Mouse (Mus musculus): Measurements from ENCODE around the gene Paxip1. TPM values are rescaled to one million over a fixed set of nuclear protein-coding genes. Genes with fewer than 3 reads are reported as not detected.

The Paxip1 gene
- 10 to 100 TPM; 11.5 to 12.7 TPM for total RNA-seq (2021)
- long read RNA-seq, experiment 1, full-length matches to known transcripts = 13 of 19 reads
- long read RNA-seq, experiment 1, partial matches to known transcripts = 4 of 19 reads
- long read RNA-seq, experiment 1, other reads (novel, unspliced or antisense) = 2 of 19 reads
- long read RNA-seq, experiment 2, full-length matches to known transcripts = 8 of 12 reads
- long read RNA-seq, experiment 2, partial matches to known transcripts = 1 of 12 reads
- long read RNA-seq, experiment 2, other reads (novel, unspliced or antisense) = 3 of 12 reads

DNA sequence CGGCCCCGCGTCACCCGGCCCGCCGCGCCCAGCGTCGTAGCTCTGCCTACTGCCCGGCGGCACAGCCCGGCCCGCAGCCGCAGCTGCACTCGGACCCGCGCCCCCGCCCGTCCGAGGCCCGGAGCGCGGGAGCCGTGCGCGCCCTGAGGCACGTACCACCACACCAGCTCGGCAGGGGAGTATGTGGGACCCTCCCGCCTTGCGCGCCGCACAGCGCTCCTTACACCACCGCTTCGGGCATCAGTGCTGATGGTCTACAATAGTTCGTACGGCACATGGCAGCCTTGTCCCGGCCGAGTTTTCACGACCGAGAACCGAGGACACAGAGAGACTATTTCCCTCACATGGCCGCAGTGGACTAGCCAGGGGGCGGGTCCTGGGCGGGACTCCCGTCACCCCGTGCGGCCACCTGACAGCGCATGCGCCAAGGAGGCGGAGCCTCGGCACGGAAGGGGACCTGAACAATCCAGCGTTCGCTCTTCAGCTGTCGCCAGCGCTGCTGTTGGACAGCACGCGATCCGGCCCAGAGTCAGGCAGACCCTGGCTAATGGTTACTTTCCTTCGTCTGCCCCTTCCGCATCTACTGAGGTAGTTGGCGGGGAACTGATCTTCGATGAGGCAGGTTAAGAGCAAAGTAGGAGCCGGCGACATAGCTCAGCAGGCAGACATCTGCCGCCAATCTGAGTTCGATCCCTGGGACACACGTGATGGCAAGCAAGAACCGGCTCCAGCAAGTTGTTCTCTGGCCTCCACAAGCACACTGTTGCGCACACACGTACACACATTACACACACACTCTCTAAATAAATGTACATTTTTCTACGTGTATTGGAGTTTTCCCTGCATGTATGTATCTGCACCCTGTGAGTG, at the start of gene Paxip1:
TSS of gene Paxip1 (minus strand) at position 389 of the 870 bp plus-strand sequence.
- intact Hi-C loops (cut with DNase I) = loop anchor here (2.0 kb wide), 1 partner anchor 281 kb away; no protein-coding TSS in a partner anchor
- peak; percentile 98 for DNase-seq
- peak within 1 kb of the TSS; percentile 78 for H3K4me3 ChIP-seq
- no peak for TF ChIP-seq CTCF (IDR thresholded peaks at IDR 0.05)
- H3K27ac ChIP-seq = peak within 1 kb of the TSS; percentile 100

DNA sequence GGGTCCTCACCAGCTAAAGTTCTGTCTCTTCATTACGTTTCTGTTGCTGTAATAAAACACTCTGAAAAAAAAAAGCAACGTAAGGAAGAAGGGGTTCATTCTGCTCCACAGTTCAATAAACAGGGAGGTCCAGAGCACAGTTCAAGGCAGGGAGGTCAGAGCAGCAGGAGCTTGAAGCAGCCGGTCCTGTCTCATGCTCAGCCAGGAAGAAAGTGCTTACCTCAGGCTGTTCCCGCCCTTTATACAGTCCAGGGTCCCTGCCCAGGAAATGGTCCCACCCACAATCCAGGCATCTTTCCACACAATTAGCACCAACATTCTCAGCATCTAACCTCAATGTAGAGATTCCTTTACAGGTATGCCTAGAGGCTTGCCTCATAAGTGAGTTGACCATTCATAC, 46.6 kb upstream of the Paxip1 start:
- TF ChIP-seq CTCF (IDR thresholded peaks at IDR 0.05) = no peak
- no peak for DNase-seq
- no peak overlapping the region for H3K4me3 ChIP-seq
- H3K27ac ChIP-seq = no peak overlapping the region
- intact Hi-C loops (cut with DNase I) = no loop called here

DNA sequence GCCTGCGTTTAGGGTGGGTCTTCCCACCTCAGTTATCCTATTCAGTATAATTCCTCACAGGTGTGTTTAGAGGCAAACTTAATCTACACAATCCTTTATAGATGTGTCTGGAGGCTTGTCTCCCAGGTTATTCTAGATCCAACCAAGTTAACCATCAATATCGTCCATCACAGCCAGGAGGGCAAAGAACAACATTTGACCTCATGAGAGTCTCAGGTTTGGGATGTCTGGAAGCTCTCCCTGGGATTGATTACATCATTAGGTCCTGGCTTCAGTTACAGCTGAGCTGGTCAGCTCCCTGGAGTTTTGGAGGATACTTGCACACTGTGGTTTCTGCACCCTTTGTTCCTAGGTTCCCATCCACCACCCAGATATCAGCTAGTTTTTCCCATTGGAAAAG, 43.6 kb upstream of the Paxip1 start:
- no peak overlapping the region for H3K27ac ChIP-seq
- TF ChIP-seq CTCF (IDR thresholded peaks at IDR 0.05) = no peak
- no peak overlapping the region for H3K4me3 ChIP-seq
- no peak for DNase-seq
- intact Hi-C loops (cut with DNase I) = no loop called here

DNA sequence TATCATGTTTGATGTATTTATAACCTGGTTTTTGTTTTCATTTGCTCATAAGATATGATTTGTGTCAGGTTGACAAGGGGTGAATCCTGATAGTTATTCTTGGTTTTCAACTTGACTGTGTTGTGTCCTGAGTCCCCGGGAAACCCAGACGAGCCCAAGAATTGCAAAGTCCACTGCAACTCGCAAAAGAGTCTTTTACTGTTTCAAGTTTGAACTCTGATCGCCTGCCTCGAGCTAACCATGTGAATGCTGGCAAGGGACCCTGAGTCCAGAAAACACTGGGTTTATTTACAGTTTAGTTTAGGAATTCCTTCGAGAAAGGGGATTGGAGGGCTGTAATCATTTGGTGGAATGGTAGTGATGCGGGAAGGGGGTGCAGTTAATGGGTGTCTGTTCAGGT, 36.5 kb upstream of the Paxip1 start:
- intact Hi-C loops (cut with DNase I) = no loop called here
- DNase-seq = no peak
- H3K4me3 ChIP-seq = no peak overlapping the region
- TF ChIP-seq CTCF (IDR thresholded peaks at IDR 0.05) = no peak
- H3K27ac ChIP-seq = no peak overlapping the region

DNA sequence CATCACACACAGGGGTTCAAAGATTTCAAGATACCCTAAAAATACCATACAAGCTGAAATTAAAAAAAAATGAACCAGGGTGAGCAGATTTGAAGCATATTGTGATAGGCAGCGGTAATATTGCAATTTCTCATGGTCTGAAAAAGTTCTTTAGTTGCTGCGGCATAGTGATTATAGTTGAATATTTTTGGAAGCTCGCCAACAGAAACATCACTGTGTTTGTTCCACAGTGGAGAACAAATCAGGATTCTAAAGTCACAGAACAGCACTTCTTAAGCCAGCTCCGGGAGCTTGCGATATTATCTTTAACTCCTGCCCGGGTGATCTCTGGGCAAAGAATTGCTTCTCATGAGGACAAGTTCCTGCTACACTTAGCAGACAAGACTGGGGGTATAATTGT, 29.7 kb upstream of the Paxip1 start:
- intact Hi-C loops (cut with DNase I) = no loop called here
- DNase-seq = no peak
- no peak for TF ChIP-seq CTCF (IDR thresholded peaks at IDR 0.05)
- no peak overlapping the region for H3K27ac ChIP-seq
- H3K4me3 ChIP-seq = no peak overlapping the region

DNA sequence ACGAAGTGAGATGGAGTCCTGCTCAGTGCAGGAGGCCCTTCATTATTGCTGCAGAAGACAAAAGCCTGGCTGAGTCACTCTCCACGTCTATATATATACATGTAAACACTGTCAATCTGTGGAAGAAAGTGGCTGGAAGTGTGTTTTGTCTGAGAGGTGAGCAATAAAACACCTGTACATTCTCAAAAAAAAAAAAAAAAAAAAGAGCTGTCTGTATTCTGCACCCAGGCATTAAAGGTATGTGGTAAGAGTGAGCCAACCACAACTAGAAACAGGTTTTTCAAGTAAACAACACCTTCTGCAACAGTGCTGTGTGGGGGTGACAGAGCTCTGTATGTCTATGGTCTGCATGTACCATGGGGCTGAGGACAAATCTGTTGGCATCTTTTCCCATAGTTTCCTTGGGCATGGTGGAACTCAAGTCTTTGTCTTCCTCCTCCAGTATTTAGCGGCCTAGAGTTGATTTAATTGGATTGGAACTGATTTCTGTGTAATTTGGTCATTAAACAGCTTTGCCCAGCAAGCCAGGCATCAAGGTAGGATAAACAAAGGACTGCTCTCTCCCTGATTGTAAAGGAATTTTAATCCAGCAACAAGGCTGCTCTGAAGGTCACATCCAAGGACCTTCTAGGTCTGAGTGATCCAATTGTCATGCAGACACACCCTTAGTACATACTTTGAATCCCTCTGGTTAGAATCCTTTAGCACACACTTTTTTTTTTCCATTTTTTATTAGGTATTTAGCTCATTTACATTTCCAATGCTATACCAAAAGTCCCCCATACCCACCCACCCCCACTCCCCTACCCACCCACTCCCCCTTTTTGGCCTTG, 27.6 kb upstream of the Paxip1 start:
- TF ChIP-seq CTCF (IDR thresholded peaks at IDR 0.05) = no peak
- H3K27ac ChIP-seq = no peak overlapping the region
- intact Hi-C loops (cut with DNase I) = no loop called here
- DNase-seq = no peak
- H3K4me3 ChIP-seq = no peak overlapping the region

DNA sequence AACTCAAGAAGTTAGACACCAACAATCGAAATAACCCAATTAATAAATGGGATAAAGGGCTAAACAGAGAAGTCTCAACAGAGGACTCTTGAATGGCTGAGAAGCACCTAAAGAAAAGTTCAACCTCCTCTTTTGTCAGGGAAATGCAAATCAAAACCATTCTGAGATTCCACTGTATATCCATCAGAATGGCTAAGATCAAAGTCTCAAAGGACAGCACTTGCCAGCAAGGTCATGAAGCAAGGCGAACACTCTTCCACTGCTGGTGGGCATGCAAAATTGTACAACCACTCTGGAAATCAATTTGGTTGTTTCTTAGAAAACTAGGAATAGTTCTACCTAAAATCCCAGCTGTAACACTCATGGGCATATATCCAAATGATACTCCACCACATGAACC, 22.8 kb upstream of the Paxip1 start:
- H3K4me3 ChIP-seq = no peak overlapping the region
- DNase-seq = no peak
- no peak overlapping the region for H3K27ac ChIP-seq
- no peak for TF ChIP-seq CTCF (IDR thresholded peaks at IDR 0.05)
- intact Hi-C loops (cut with DNase I) = no loop called here

DNA sequence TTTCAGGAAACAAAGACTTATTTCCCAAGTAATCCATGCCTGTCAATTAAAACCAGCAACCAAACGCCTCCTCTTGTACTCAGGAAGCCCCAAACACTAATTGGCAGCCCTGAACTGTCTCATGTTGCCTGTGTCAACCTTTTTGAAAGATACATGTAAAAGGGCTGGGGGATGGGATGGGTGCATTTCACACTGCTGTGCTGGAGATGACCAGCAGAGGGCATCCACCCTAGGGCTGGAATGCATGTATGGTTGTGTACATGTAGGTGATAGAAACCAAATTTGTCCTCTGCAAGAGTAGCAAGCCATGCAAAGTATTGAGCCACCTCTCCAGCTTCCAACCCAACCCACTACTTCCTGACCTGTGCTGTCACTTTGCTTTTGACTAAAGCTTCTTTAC, 2.4 kb upstream of the Paxip1 start:
- H3K4me3 ChIP-seq = no peak overlapping the region
- no peak overlapping the region for H3K27ac ChIP-seq
- peak; percentile 84 for TF ChIP-seq CTCF (IDR thresholded peaks at IDR 0.05)
- DNase-seq = peak; percentile 53
- intact Hi-C loops (cut with DNase I) = no loop called here

DNA sequence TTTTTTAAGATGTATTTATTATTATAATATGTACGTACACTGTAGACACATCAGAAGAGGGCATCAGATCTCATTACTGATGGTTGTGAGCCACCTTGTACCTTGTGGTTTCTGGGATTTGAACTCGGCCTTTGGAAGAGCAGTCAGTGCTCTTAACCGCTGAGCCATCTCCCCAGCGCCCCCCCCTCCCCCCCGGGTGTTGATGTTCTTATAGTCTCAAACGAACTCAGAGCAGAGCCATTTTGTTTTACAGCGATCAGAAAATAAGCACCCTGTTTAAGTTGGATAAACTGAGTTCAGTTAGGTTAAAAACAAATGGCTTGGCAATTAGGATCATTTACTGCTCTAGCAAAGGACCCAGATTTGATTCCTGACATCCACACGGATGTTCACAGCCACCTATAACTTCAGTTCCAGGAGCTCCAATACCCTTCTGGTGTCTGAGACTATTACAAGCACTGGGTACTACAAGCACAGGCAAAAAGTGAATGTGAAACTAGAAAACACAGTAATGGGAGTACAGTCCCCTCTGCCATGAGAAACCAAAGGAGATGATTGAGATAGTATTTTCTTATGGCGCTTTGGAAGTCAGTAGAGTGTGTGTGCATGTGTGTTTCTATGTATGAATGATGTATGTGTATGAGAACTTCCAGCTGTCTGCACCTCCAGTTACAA, 1.2 kb upstream of the Paxip1 start:
- H3K4me3 ChIP-seq = peak overlapping the region; percentile 78
- intact Hi-C loops (cut with DNase I) = no loop called here
- H3K27ac ChIP-seq = peak overlapping the region; percentile 100
- no peak for DNase-seq
- TF ChIP-seq CTCF (IDR thresholded peaks at IDR 0.05) = no peak

DNA sequence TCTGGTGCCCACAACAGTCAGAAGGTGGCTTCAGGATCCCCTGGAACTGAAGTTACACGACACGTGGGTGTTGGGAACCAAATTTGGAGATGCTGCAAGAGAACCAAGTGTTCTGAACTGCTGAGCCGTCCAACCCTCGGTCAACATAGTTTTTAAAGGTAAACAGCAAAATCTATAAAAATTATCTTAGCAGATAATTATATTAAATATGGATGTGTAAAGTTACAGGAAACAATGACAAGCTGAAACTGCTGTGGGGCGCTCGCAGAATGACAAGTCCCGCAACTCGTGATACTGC, 631 bp upstream of the Paxip1 start:
- intact Hi-C loops (cut with DNase I) = no loop called here
- Histone ChIP-seq H3K27ac (peak overlapping the region; percentile 100), H3K4me3 (peak overlapping the region; percentile 78)
- no peak for DNase-seq
- no peak for TF ChIP-seq CTCF (IDR thresholded peaks at IDR 0.05)

DNA sequence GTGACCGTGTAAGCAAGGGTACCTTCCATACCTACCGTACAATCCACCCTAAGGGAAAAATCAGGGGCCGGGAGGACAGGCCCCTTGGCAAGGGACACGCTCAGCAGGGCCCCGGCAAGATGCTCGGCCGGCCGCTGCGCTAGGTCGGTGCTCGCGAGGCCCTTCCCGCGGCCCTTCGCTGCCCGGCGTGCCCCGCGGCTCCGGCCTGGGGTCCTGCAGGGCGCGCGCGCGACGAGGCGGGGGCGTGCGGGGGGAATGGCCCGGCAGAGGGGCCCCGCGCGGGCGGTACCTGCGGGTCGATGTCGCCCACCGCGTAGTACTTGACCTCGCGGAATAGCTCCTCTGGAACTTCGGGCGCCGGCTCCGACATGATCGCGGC, 592 bp downstream of the Paxip1 start:
- peak overlapping the region; percentile 78 for H3K4me3 ChIP-seq
- H3K27ac ChIP-seq = peak overlapping the region; percentile 100
- intact Hi-C loops (cut with DNase I) = loop anchor here (2.0 kb wide), 1 partner anchor 282 kb away; no protein-coding TSS in a partner anchor
- peak; percentile 93 for DNase-seq
- TF ChIP-seq CTCF (IDR thresholded peaks at IDR 0.05) = no peak

Measured in gastrocnemius, adult 2 months (tissue).